Mouse (Mus musculus) forebrain, embryonic 12.5 days (tissue): ENCODE measurements at regions not wholly inside any gene's neighbourhood (a gene's known extent, or its start where the extent isn't known, plus 50 kb on each side); places are given as distances from the start of the nearest gene placed in this dataset.

Source experiments
- ATAC-seq: fragments of 200-750 bp; cut with Nextera tagmentation; 2 replicates; pipeline ENCODE4 v1.8.0; 2017; ENCODE audit warnings: moderate TSS enrichment; ENCODE audit not compliant: low FRiP score
- H3K27ac ChIP-seq: fragments of 300-500 bp; sonication (generic); 2 replicates; pipeline ENCODE4 v1.5.1; 2016; ENCODE audit warnings: mild to moderate bottlenecking
- H3K27me3 ChIP-seq: fragments of 300-500 bp; sonication (generic); 2 replicates; pipeline ENCODE4 v1.6.1; 2016; ENCODE audit warnings: mild to moderate bottlenecking
- H3K36me3 ChIP-seq: fragments of 300-500 bp; sonication (generic); replicated peaks from 2 replicates; pipeline ENCODE4 v1.6.1; 2016; ENCODE audit warnings: mild to moderate bottlenecking
- H3K4me1 ChIP-seq: fragments of 300-500 bp; sonication (generic); 2 replicates; pipeline ENCODE4 v1.6.1; 2016
- H3K4me2 ChIP-seq: fragments of 300-500 bp; sonication (generic); 2 replicates; pipeline ENCODE4 v1.6.1; 2016; ENCODE audit warnings: mild to moderate bottlenecking, moderate library complexity
- H3K4me3 ChIP-seq: fragments of 300-500 bp; sonication (generic); replicated peaks from 2 replicates; pipeline ENCODE4 v1.5.1; 2016; ENCODE audit warnings: mild to moderate bottlenecking
- H3K9ac ChIP-seq: fragments of 300-500 bp; sonication (generic); 2 replicates; pipeline ENCODE4 v1.6.1; 2016; ENCODE audit warnings: mild to moderate bottlenecking
- H3K9me3 ChIP-seq: fragments of 300-500 bp; sonication (generic); 2 replicates; pipeline ENCODE4 v1.6.1; 2016
- WGBS: fragments of 180-500 bp; shearing (Covaris S2); methylation state at CpG from one replicate; pipeline ENCODE4 v1.1.7; 2016; 5-methylcytosine and 5-hydroxymethylcytosine counted together

- Histone ChIP-seq H3K9ac (no peak overlapping the region), H3K9me3 (no peaks in the 10 kb centered on the region), H3K27me3 (no peaks in the 10 kb centered on the region), H3K4me1 (peaks cover 17% of the 10 kb centered on the region), H3K36me3 (no peaks in the 10 kb centered on the region), H3K27ac (peak overlapping the region; percentile 59), H3K4me3 (no peak overlapping the region), H3K4me2 (peak overlapping the region; percentile 29; the same call in 1 of the 2 replicates)
- WGBS, result 39% methylated on average over 11 of the region's 11 CpGs
- ATAC-seq, result peak; percentile 72; the same call in 1 of the 2 replicates
Observed at GRCm38 (mm10) chr9:115390880-115391281, 80.7 kb upstream of the Stt3b start.

- H3K27me3 ChIP-seq, result no peaks in the 10 kb centered on the region
- 91% methylated on average over 8 of the region's 8 CpGs for WGBS
- no peak overlapping the region for H3K4me3 ChIP-seq
- H3K9me3 ChIP-seq, result 0 out of 2 replicates have a peak, but pooled peaks cover 7% of the 10 kb centered on the region
- H3K4me2 ChIP-seq, result no peak overlapping the region
- no peak for ATAC-seq
- H3K36me3 ChIP-seq, result no peaks in the 10 kb centered on the region
- no peak overlapping the region for H3K9ac ChIP-seq
- no peak overlapping the region for H3K27ac ChIP-seq
- H3K4me1 ChIP-seq, result peaks cover 14% of the 10 kb centered on the region
Observed at GRCm38 (mm10) chr9:115395511-115395910, 85.3 kb upstream of the Stt3b start.

DNA sequence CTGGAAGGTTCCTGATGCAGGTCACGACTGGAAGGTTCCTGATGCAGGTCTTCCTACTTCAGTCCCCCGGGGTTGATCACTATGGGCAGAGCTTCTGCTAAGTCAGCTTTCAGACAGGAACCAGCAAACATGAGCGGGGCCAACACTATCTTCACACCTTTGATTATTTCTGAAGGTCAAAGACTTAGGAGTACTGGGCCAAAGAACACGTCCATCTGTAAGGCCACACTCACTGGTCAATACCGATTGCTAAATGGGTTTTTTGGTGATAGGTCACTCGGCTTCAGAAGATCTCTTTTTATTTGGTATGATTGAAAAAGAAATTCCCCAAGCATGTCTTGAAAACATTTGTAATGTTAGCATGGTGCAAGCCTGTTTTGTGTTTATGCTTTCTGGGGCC, 90.2 kb upstream of the Stt3b start:
- Histone ChIP-seq H3K4me1 (0 out of 2 replicates have a peak, but pooled peaks cover 3% of the 10 kb centered on the region), H3K4me2 (no peak overlapping the region), H3K27me3 (no peaks in the 10 kb centered on the region), H3K27ac (no peak overlapping the region), H3K36me3 (no peaks in the 10 kb centered on the region), H3K9ac (no peak overlapping the region), H3K4me3 (no peak overlapping the region), H3K9me3 (0 out of 2 replicates have a peak, but pooled peaks cover 7% of the 10 kb centered on the region)
- ATAC-seq, result no peak
- WGBS, result 89% methylated on average over 6 of the region's 6 CpGs

GRCm38 (mm10) chr9:115401405-115402151, 91.4 kb upstream of the Stt3b start:
- H3K27me3 ChIP-seq, result no peaks in the 10 kb centered on the region
- no peak overlapping the region for H3K4me3 ChIP-seq
- 0 out of 2 replicates have a peak, but pooled peaks cover 7% of the 10 kb centered on the region for H3K9me3 ChIP-seq
- no peaks in the 10 kb centered on the region for H3K36me3 ChIP-seq
- 0 out of 2 replicates have a peak, but pooled peaks cover 3% of the 10 kb centered on the region for H3K4me1 ChIP-seq
- 76% methylated on average over 13 of the region's 13 CpGs for WGBS
- no peak overlapping the region for H3K27ac ChIP-seq
- no peak overlapping the region for H3K4me2 ChIP-seq
- ATAC-seq, result no peak
- no peak overlapping the region for H3K9ac ChIP-seq

GRCm38 (mm10) chr9:115402661-115403060, 92.4 kb upstream of the Stt3b start:
- no peak for ATAC-seq
- 0 out of 2 replicates have a peak, but pooled peaks cover 3% of the 10 kb centered on the region for H3K4me1 ChIP-seq
- no peak overlapping the region for H3K9ac ChIP-seq
- H3K9me3 ChIP-seq, result 0 out of 2 replicates have a peak, but pooled peaks cover 7% of the 10 kb centered on the region
- WGBS, result 74% methylated on average over 6 of the region's 6 CpGs
- H3K4me2 ChIP-seq, result no peak overlapping the region
- H3K4me3 ChIP-seq, result no peak overlapping the region
- H3K27ac ChIP-seq, result no peak overlapping the region
- H3K36me3 ChIP-seq, result no peaks in the 10 kb centered on the region
- H3K27me3 ChIP-seq, result no peaks in the 10 kb centered on the region

- no peak overlapping the region for H3K27ac ChIP-seq
- no peaks in the 10 kb centered on the region for H3K27me3 ChIP-seq
- no peaks in the 10 kb centered on the region for H3K36me3 ChIP-seq
- 0 out of 2 replicates have a peak, but pooled peaks cover 3% of the 10 kb centered on the region for H3K4me1 ChIP-seq
- H3K4me2 ChIP-seq, result no peak overlapping the region
- 91% methylated on average over 7 of the region's 7 CpGs for WGBS
- ATAC-seq, result no peak
- no peak overlapping the region for H3K4me3 ChIP-seq
- H3K9me3 ChIP-seq, result 0 out of 2 replicates have a peak, but pooled peaks cover 3% of the 10 kb centered on the region
- no peak overlapping the region for H3K9ac ChIP-seq
Observed at GRCm38 (mm10) chr9:115403354-115403968, 93.2 kb upstream of the Stt3b start.

DNA sequence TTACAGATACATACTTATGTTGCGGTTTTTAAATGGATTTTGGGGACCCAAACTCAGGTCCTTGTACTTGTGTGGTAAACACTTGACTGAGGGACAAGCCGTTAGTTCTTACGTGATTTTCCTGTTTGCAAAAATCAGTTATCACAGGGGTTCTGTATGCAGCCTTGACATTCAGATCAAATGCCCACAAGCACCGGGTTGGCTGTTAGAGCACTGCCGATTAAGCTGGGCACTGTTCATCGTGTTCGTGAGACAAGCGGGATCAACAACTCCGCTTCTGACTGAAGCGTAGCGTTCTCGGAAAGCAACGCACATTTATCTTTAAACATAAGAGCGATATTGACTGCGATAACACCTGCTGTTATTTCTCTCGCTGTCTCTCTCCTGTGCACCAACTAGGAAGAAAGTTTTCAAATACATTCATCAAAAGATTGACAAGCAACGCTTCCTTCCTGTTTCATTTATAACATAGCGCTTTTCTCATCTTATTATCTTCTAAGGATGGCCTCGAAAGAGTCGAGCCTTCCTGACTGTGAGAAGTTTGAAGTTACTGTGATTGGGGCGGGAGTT, 97.8 kb upstream of the Stt3b start:
- no peaks in the 10 kb centered on the region for H3K9me3 ChIP-seq
- H3K4me1 ChIP-seq, result peaks cover 4% of the 10 kb centered on the region; the same call in 1 of the 2 replicates
- no peaks in the 10 kb centered on the region for H3K27me3 ChIP-seq
- WGBS, result 94% methylated on average over 21 of the region's 21 CpGs
- no peak for ATAC-seq
- no peak overlapping the region for H3K4me2 ChIP-seq
- no peak overlapping the region for H3K4me3 ChIP-seq
- no peak overlapping the region for H3K9ac ChIP-seq
- no peak overlapping the region for H3K27ac ChIP-seq
- H3K36me3 ChIP-seq, result no peaks in the 10 kb centered on the region

DNA sequence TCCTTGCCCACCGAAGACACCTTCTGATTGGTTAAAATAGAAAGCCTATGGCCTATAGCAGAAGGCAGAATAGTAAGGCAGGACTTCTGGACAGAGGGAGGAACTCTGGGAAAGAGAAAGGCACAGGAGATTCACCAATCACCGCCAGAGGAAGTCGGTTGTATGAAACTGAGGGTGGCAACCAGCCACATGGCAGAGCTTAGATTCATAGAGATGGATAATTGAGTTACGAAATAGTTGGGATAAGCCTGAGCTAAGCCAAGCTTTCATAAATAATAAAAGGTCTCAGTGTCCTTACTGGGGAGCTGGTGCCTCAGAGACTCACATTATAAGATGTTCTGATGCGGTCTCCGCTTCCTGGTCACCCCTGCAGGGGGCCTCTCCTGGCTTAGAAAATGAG, 98.7 kb upstream of the Stt3b start:
- H3K27ac ChIP-seq, result no peak overlapping the region
- no peak for ATAC-seq

DNA sequence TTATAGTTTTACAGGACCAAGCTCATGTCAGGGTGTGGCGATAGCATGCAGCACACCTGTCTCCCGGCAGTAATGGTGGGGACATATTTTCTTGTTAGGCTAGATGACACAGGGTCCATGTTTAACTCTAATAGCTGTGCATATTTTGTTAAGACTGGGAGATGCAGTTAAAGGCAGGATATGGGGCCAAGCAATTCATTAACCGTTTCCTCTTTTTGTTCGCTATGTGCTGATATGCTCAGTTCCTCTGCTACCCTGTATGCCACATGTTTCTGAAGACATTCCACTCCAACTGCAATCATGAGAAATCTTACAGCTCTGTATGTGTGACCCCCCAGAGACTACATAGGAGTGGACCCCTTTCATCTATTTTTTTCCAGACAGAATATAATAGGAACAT, 104.0 kb upstream of the Stt3b start:
- Histone ChIP-seq H3K36me3 (no peaks in the 10 kb centered on the region), H3K9ac (no peak overlapping the region), H3K27ac (no peak overlapping the region), H3K4me1 (peaks cover 4% of the 10 kb centered on the region; the same call in 1 of the 2 replicates), H3K4me2 (no peak overlapping the region), H3K27me3 (no peaks in the 10 kb centered on the region), H3K4me3 (no peak overlapping the region), H3K9me3 (no peaks in the 10 kb centered on the region)
- 94% methylated on average over 4 of the region's 4 CpGs for WGBS
- no peak for ATAC-seq

More for the DNA sequence above, 98.7 kb upstream of the Stt3b start:
- WGBS, result 89% methylated on average over 6 of the region's 6 CpGs
- Histone ChIP-seq H3K4me2 (no peak overlapping the region), H3K4me1 (peaks cover 4% of the 10 kb centered on the region; the same call in 1 of the 2 replicates), H3K27me3 (no peaks in the 10 kb centered on the region), H3K9ac (no peak overlapping the region), H3K36me3 (no peaks in the 10 kb centered on the region), H3K4me3 (no peak overlapping the region), H3K9me3 (no peaks in the 10 kb centered on the region)

DNA sequence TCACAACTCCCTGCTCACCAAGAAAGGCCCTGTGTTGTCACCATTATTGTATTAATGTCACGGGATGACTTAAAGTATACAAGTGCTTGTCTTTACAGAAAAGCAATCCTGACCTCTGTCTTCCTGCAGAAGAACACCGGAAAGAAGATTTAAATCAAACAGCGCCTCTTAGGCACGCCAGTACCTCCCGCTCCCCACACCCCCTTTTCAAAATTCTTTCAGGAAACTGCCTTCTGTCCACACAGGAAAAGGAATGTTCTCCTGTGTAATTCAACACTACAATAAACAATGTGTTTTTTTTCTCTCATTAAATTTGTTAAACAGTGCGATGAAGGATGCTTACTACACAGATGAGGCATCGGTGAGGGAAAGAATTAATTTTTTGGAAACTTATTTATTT, 112.6 kb upstream of the Stt3b start:
- Histone ChIP-seq H3K4me2 (no peak overlapping the region), H3K9me3 (no peaks in the 10 kb centered on the region), H3K4me3 (no peak overlapping the region), H3K9ac (no peak overlapping the region), H3K36me3 (no peaks in the 10 kb centered on the region), H3K27ac (no peak overlapping the region), H3K27me3 (no peaks in the 10 kb centered on the region), H3K4me1 (no peaks in the 10 kb centered on the region)
- 92% methylated on average over 7 of the region's 7 CpGs for WGBS
- ATAC-seq, result no peak

GRCm38 (mm10) chr9:115426682-115427081, 116.5 kb upstream of the Stt3b start:
- Histone ChIP-seq H3K9me3 (no peaks in the 10 kb centered on the region), H3K4me3 (no peak overlapping the region), H3K4me2 (no peak overlapping the region), H3K36me3 (no peaks in the 10 kb centered on the region), H3K27me3 (no peaks in the 10 kb centered on the region), H3K4me1 (no peaks in the 10 kb centered on the region), H3K27ac (no peak overlapping the region), H3K9ac (no peak overlapping the region)
- 69% methylated on average over 8 of the region's 8 CpGs for WGBS
- ATAC-seq, result no peak

GRCm38 (mm10) chr9:115430271-115430670, 120.0 kb upstream of the Stt3b start:
- H3K4me1 ChIP-seq, result no peaks in the 10 kb centered on the region
- no peak overlapping the region for H3K9ac ChIP-seq
- 52% methylated on average over 4 of the region's 4 CpGs for WGBS
- ATAC-seq, result no peak
- no peaks in the 10 kb centered on the region for H3K36me3 ChIP-seq
- no peaks in the 10 kb centered on the region for H3K9me3 ChIP-seq
- H3K4me3 ChIP-seq, result no peak overlapping the region
- no peak overlapping the region for H3K27ac ChIP-seq
- no peaks in the 10 kb centered on the region for H3K27me3 ChIP-seq
- no peak overlapping the region for H3K4me2 ChIP-seq
